ENCODE assay signal across 25 mouse cellular contexts in the genomic region with DNA sequence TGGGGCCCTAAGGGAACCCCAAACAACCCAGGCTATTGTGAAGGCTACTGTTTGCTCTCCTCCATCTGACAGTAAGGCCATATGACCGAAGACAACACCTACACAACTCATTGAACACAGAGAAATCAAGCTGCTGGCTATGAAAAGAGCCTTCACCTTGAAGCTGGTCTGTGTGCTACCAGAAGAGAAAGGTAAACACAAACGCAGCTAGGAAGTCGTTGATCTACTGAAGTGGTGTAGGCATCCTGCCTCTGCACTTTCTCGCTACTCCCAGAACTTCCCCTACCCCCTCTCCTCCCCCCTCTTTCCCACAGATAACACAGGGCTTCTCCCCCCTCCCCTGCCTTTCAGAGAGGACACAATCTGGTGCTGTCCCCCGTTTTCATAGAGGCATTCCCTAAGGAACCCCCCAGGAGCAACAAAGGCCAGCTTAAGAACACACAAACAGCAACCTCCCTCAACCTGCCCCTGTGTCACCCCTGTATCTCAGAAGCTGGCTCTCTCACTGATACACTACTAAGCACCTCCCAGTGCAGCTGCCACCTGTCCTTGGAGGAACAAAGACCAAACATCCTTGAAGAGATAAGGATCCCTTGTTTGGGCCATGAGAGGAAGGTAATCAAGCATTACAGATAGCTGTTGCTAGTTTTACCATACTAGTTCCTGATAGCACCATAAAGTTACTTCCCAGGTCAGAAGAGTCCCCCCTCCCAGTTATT.
"Had no signal": no experiment of that assay in that cellular context is flagged by ENCODE, and none has a peak within 500 bp of the region (broad histone marks: within the 10 kb centered on the region; RNA-seq: fewer than 3 reads in every experiment).

No protein-coding gene starts in this region.

- H3K4me1 ChIP-seq: heart, embryonic 10.5 days; heart, embryonic 12.5 days; hindbrain, embryonic 10.5 days; hindbrain, embryonic 12.5 days; limb, embryonic 12.5 days; limb, embryonic 15.5 days; liver, embryonic 12.5 days had no signal

- H3K27me3 ChIP-seq: heart, embryonic 12.5 days; hindbrain, embryonic 12.5 days; limb, embryonic 12.5 days; limb, embryonic 15.5 days; liver, embryonic 12.5 days had no signal

- DNase-seq: gastrocnemius, adult 2 months; gastrocnemius, postnatal 10 days; gastrocnemius, postnatal 25 days; heart, adult 2 months; heart, postnatal 10 days; heart, postnatal 4 days; kidney, adult 18-20 months; kidney, adult 8-10 months; kidney, postnatal 10 days; kidney, postnatal 25 days; kidney, postnatal 4 days; layer of hippocampus, adult 9-11 months; layer of hippocampus, postnatal 36 days; left cerebral cortex, postnatal 4 days had no signal

- H3K4me3 ChIP-seq: gastrocnemius, adult 2 months; heart, adult 2 months; heart, embryonic 10.5 days; heart, embryonic 12.5 days; hindbrain, embryonic 10.5 days; hindbrain, embryonic 12.5 days; limb, embryonic 12.5 days; limb, embryonic 15.5 days; liver, embryonic 12.5 days had no signal

- H3K4me2 ChIP-seq: heart, embryonic 12.5 days; hindbrain, embryonic 12.5 days; hindbrain, embryonic 14.5 days; limb, embryonic 12.5 days; limb, embryonic 15.5 days; liver, embryonic 12.5 days had no signal

- H3K9me3 ChIP-seq: heart, embryonic 10.5 days; hindbrain, embryonic 10.5 days; limb, embryonic 15.5 days; liver, embryonic 12.5 days had no signal

- H3K9ac ChIP-seq: heart, embryonic 12.5 days; hindbrain, embryonic 12.5 days; hindbrain, embryonic 14.5 days; limb, embryonic 12.5 days; limb, embryonic 15.5 days; liver, embryonic 12.5 days; liver, embryonic 14.5 days had no signal

- H3K27ac ChIP-seq: gastrocnemius, adult 2 months; heart, adult 2 months; heart, embryonic 10.5 days; hindbrain, embryonic 10.5 days; hindbrain, embryonic 12.5 days; hindbrain, embryonic 14.5 days; limb, embryonic 12.5 days; limb, embryonic 15.5 days; liver, embryonic 12.5 days; liver, embryonic 14.5 days had no signal

- ATAC-seq: hindbrain, embryonic 16.5 days; inflammation-experienced regulatory T-cells, adult 6 months; liver, embryonic 12.5 days had no signal

- H3K36me3 ChIP-seq: heart, embryonic 10.5 days; heart, embryonic 12.5 days; hindbrain, embryonic 10.5 days; hindbrain, embryonic 12.5 days; limb, embryonic 12.5 days; limb, embryonic 15.5 days; liver, embryonic 12.5 days had no signal
